Mouse (Mus musculus): ENCODE measurements at regions not wholly inside any gene's neighbourhood (a gene's known extent, or its start where the extent isn't known, plus 50 kb on each side); places are given as distances from the start of the nearest gene placed in this dataset.

DNA sequence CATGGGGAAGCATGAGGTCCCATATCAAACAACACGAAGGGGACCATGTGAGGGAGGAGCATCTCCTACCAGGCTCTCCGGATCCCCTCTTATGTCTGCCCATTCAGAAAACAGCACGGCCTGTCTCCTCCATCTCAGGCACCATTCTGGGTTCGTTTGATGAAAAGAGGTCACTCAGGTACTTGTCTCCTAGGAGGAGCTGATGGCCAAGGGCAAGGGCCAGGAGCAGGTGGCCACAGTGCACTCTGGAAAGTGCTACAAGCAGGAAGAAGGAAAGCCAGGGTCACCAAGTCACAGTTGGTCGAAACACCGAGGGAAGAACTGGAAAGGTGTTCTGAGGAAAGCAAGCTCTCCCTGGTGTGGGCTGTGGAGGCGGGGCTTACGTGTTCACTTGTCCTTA is 135.9 kb upstream of the Mkln1 start:
- TF ChIP-seq CTCF (IDR thresholded peaks at IDR 0.05; ENCODE audit: low read depth) = no peak

DNA sequence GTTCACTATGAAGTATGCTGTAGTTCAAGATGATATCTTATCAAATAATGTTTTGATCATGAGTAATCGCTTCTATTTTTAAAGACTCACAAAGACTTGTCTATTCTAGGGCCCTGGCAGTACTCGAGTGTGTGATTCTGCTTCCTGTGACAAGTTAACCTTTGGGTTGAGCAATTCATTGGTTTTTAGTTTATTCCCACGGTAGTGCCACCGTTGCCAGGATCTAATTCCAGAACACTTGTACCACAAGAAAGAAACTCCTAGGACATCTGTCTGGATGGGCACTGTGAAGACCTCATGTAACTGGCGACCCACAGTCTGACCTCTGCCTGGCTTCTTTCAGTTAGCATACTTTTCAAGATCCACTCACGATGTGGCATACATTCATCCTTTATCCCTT is 134.7 kb upstream of the Mkln1 start:
- no peak for TF ChIP-seq CTCF (IDR thresholded peaks at IDR 0.05; ENCODE audit: low read depth)
- Histone ChIP-seq H3K4me2 (replicated peaks; ENCODE audit: low read depth) (no peak overlapping the region), H3K27me3 (replicated peaks; ENCODE audit: control insufficient read depth, insufficient read depth, low read length) (no peaks in the 10 kb centered on the region), H3K36me3 (ENCODE audit: control insufficient read depth, insufficient read depth) (no peaks in the 10 kb centered on the region), H3K4me3 (ENCODE audit: low read depth, low read length) (no peak overlapping the region), H3K9ac (ENCODE audit: low read depth, low read length) (no peak overlapping the region), H3K27ac (ENCODE audit: low read depth, low read length) (no peak overlapping the region), H3K9me3 (ENCODE audit: control insufficient read depth) (no peaks in the 10 kb centered on the region), H3K4me1 (replicated peaks; ENCODE audit: control insufficient read depth, insufficient read depth, low read length) (no peaks in the 10 kb centered on the region)
- ATAC-seq = no peak
- WGBS = 84% methylated on average over 6 of the region's 6 CpGs

More for the DNA sequence above, 135.9 kb upstream of the Mkln1 start:
- no peak overlapping the region for H3K4me2 ChIP-seq (replicated peaks; ENCODE audit: low read depth)
- ATAC-seq = no peak
- H3K27ac ChIP-seq (ENCODE audit: low read depth, low read length) = no peak overlapping the region
- no peaks in the 10 kb centered on the region for H3K27me3 ChIP-seq (replicated peaks; ENCODE audit: control insufficient read depth, insufficient read depth, low read length)
- no peaks in the 10 kb centered on the region for H3K36me3 ChIP-seq (ENCODE audit: control insufficient read depth, insufficient read depth)
- no peaks in the 10 kb centered on the region for H3K9me3 ChIP-seq (ENCODE audit: control insufficient read depth)
- WGBS = 83% methylated on average over 8 of the region's 8 CpGs
- no peak overlapping the region for H3K4me3 ChIP-seq (ENCODE audit: low read depth, low read length)
- no peak overlapping the region for H3K9ac ChIP-seq (ENCODE audit: low read depth, low read length)
- H3K4me1 ChIP-seq (replicated peaks; ENCODE audit: control insufficient read depth, insufficient read depth, low read length) = no peaks in the 10 kb centered on the region

DNA sequence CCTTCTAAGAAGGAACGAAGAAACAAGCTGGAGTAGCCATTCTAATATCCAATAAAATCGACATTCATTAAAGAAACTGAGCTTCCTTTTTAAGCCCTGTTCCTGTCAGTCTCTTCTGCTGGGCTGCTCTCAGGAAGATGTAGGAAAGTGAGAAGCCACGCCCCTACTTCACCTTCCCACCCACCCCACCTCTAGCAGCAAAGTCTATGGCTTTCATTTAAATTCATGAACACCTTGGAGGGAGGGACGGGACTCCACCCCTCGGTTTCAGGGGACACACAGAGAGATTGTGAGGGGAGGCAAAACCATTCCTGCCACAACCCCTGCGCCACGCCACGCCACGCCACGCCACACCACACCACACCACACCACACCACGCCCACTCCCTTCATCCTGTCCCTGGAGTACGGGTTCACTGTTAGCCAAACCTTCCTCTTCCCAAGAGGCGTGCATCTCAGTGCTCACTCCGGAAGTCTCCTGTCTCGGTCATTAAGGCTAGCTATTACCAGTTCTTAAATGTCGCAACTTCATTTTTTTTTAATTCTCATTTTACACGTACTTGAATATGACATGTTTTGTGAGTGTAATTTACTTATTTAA is 132.0 kb upstream of the Mkln1 start:
- Histone ChIP-seq H3K9me3 (ENCODE audit: control insufficient read depth) (no peaks in the 10 kb centered on the region), H3K27me3 (replicated peaks; ENCODE audit: control insufficient read depth, insufficient read depth, low read length) (no peaks in the 10 kb centered on the region), H3K4me3 (ENCODE audit: low read depth, low read length) (no peak overlapping the region), H3K36me3 (ENCODE audit: control insufficient read depth, insufficient read depth) (no peaks in the 10 kb centered on the region), H3K4me2 (replicated peaks; ENCODE audit: low read depth) (no peak overlapping the region), H3K4me1 (replicated peaks; ENCODE audit: control insufficient read depth, insufficient read depth, low read length) (no peaks in the 10 kb centered on the region), H3K27ac (ENCODE audit: low read depth, low read length) (no peak overlapping the region), H3K9ac (ENCODE audit: low read depth, low read length) (no peak overlapping the region)
- ATAC-seq = no peak
- 65% methylated on average over 17 of the region's 17 CpGs for WGBS
- TF ChIP-seq CTCF (IDR thresholded peaks at IDR 0.05; ENCODE audit: low read depth) = no peak

- Histone ChIP-seq H3K27ac (ENCODE audit: low read depth, low read length) (no peak overlapping the region), H3K27me3 (replicated peaks; ENCODE audit: control insufficient read depth, insufficient read depth, low read length) (no peaks in the 10 kb centered on the region), H3K36me3 (ENCODE audit: control insufficient read depth, insufficient read depth) (no peaks in the 10 kb centered on the region), H3K4me1 (replicated peaks; ENCODE audit: control insufficient read depth, insufficient read depth, low read length) (no peaks in the 10 kb centered on the region), H3K4me2 (replicated peaks; ENCODE audit: low read depth) (no peak overlapping the region), H3K9ac (ENCODE audit: low read depth, low read length) (no peak overlapping the region), H3K4me3 (ENCODE audit: low read depth, low read length) (no peak overlapping the region), H3K9me3 (ENCODE audit: control insufficient read depth) (no peaks in the 10 kb centered on the region)
- no peak for TF ChIP-seq CTCF (IDR thresholded peaks at IDR 0.05; ENCODE audit: low read depth)
- WGBS = 60% methylated on average over 2 of the region's 2 CpGs
- no peak for ATAC-seq
These were observed 130.5 kb upstream of the Mkln1 start for GRCm38 (mm10) chr6:31268057-31268456.

DNA sequence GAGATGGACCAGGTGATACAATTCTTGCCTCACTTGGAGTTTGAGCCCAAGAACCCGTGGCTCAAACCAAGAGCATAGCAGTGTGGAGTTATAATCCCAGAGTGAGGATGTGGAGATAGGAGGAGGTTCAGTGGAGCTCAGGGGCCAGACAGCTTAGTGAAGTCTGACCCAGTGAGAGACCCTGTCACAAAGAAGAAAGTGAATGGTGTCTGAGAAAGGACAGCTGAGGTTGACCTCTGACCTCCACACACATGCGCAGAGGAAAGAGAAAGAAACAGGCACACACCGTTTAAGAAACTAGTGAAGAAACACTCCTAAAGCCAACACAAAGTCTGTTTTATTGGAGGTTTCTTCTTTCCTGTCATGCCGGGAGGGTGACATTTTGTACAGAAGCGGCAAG is 124.7 kb upstream of the Mkln1 start:
- H3K27ac ChIP-seq (ENCODE audit: low read depth, low read length) = no peak overlapping the region
- 56% methylated on average over 5 of the region's 5 CpGs for WGBS
- H3K4me1 ChIP-seq (replicated peaks; ENCODE audit: control insufficient read depth, insufficient read depth, low read length) = no peaks in the 10 kb centered on the region
- no peak overlapping the region for H3K9ac ChIP-seq (ENCODE audit: low read depth, low read length)
- H3K4me3 ChIP-seq (ENCODE audit: low read depth, low read length) = no peak overlapping the region
- no peaks in the 10 kb centered on the region for H3K27me3 ChIP-seq (replicated peaks; ENCODE audit: control insufficient read depth, insufficient read depth, low read length)
- no peaks in the 10 kb centered on the region for H3K36me3 ChIP-seq (ENCODE audit: control insufficient read depth, insufficient read depth)
- H3K4me2 ChIP-seq (replicated peaks; ENCODE audit: low read depth) = no peak overlapping the region
- no peak for TF ChIP-seq CTCF (IDR thresholded peaks at IDR 0.05; ENCODE audit: low read depth)
- no peaks in the 10 kb centered on the region for H3K9me3 ChIP-seq (ENCODE audit: control insufficient read depth)
- ATAC-seq = no peak

DNA sequence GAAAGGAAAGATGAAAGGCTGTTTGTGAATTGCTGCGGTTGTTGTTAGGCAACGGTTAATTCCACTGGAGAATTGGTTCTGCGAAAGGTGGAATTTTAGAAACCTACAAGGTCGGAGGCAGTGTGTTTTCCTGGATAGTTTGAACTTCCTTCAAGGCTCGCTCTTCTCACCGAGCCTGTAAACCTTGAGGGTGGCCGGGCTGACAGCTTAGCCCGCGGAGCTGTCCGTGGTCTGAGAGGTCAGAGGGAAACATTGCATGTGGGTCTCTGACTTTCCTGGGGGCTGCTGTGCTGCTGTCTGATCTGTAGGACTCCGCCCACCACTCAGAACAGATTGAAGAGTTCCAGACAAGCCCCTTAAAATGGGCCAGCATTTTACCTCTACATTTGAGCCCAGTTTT is 124.3 kb upstream of the Mkln1 start:
- WGBS = 21% methylated on average over 11 of the region's 11 CpGs
- no peak for ATAC-seq
- H3K9me3 ChIP-seq (ENCODE audit: control insufficient read depth) = no peaks in the 10 kb centered on the region
- H3K9ac ChIP-seq (ENCODE audit: low read depth, low read length) = no peak overlapping the region
- no peaks in the 10 kb centered on the region for H3K27me3 ChIP-seq (replicated peaks; ENCODE audit: control insufficient read depth, insufficient read depth, low read length)
- H3K27ac ChIP-seq (ENCODE audit: low read depth, low read length) = no peak overlapping the region
- H3K4me2 ChIP-seq (replicated peaks; ENCODE audit: low read depth) = no peak overlapping the region
- no peaks in the 10 kb centered on the region for H3K4me1 ChIP-seq (replicated peaks; ENCODE audit: control insufficient read depth, insufficient read depth, low read length)
- H3K4me3 ChIP-seq (ENCODE audit: low read depth, low read length) = no peak overlapping the region
- H3K36me3 ChIP-seq (ENCODE audit: control insufficient read depth, insufficient read depth) = no peaks in the 10 kb centered on the region
- TF ChIP-seq CTCF (IDR thresholded peaks at IDR 0.05; ENCODE audit: low read depth) = no peak

DNA sequence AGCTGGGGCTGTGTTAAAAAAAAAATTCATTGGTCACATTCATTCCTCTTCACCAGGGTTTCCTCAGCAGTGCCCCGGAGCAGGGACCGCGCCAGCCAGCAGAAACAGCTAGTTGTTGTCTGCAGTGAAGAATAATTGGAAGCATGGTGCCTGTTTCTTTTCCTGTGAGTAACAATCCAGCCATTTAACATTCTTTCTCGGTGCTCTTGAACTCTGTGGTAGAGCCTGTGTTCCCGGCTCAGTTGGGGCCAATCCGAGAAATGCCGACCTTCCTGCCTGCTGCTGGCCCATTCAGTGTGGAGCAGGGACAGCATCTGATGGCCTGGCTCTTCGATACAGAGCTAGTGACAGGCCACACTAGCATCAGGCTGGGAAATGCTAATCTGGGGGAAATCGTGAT is 120.7 kb upstream of the Mkln1 start:
- WGBS = 62% methylated on average over 9 of the region's 9 CpGs
- Histone ChIP-seq H3K9ac (ENCODE audit: low read depth, low read length) (no peak overlapping the region), H3K27me3 (replicated peaks; ENCODE audit: control insufficient read depth, insufficient read depth, low read length) (no peaks in the 10 kb centered on the region), H3K27ac (ENCODE audit: low read depth, low read length) (no peak overlapping the region), H3K4me2 (replicated peaks; ENCODE audit: low read depth) (no peak overlapping the region), H3K36me3 (ENCODE audit: control insufficient read depth, insufficient read depth) (no peaks in the 10 kb centered on the region), H3K4me1 (replicated peaks; ENCODE audit: control insufficient read depth, insufficient read depth, low read length) (no peaks in the 10 kb centered on the region), H3K4me3 (ENCODE audit: low read depth, low read length) (no peak overlapping the region), H3K9me3 (ENCODE audit: control insufficient read depth) (no peaks in the 10 kb centered on the region)
- TF ChIP-seq CTCF (IDR thresholded peaks at IDR 0.05; ENCODE audit: low read depth) = no peak
- no peak for ATAC-seq
